Mouse (Mus musculus) neural tube, embryonic 14.5 days (tissue): Measurements from ENCODE around the gene Ninl. TPM values are rescaled to one million over a fixed set of nuclear protein-coding genes. Genes with fewer than 3 reads are reported as not detected.

Experiments used
- ATAC-seq: fragments of 200-750 bp; cut with Nextera tagmentation; 2 replicates; pipeline ENCODE4 v1.8.0; 2017; ENCODE audit warnings: low read depth, mild to moderate bottlenecking, moderate TSS enrichment, moderate library complexity
- H3K27ac ChIP-seq: fragments of 300-500 bp; sonication (generic); 2 replicates; pipeline ENCODE4 v1.5.1; 2014; ENCODE audit warnings: low read depth, mild to moderate bottlenecking, control low read depth, low read length, moderate library complexity, mixed read lengths
- H3K27me3 ChIP-seq: fragments of 300-500 bp; sonication (generic); 2 replicates; pipeline ENCODE4 v1.6.1; 2014; ENCODE audit warnings: low read length; ENCODE audit not compliant: control insufficient read depth, insufficient read depth
- H3K36me3 ChIP-seq: fragments of 300-500 bp; sonication (generic); 2 replicates; pipeline ENCODE4 v1.6.1; 2014; ENCODE audit warnings: low read length, mixed read lengths; ENCODE audit not compliant: control insufficient read depth, insufficient read depth
- H3K4me1 ChIP-seq: fragments of 300-500 bp; sonication (generic); 2 replicates; pipeline ENCODE4 v1.6.1; 2014; ENCODE audit warnings: low read length; ENCODE audit not compliant: control insufficient read depth, insufficient read depth
- H3K4me2 ChIP-seq: fragments of 300-500 bp; sonication (generic); 2 replicates; pipeline ENCODE4 v1.6.1; 2014; ENCODE audit warnings: mild to moderate bottlenecking, low read depth, low read length, control low read depth
- H3K4me3 ChIP-seq: fragments of 300-500 bp; sonication (generic); 2 replicates; pipeline ENCODE4 v1.5.1; 2014; ENCODE audit warnings: low read depth, low read length, control low read depth, mixed read lengths
- H3K9ac ChIP-seq: fragments of 300-500 bp; sonication (generic); replicated peaks from 2 replicates; pipeline ENCODE4 v1.6.1; 2014; ENCODE audit warnings: low read depth, mild to moderate bottlenecking, control low read depth, low read length, mixed read lengths
- H3K9me3 ChIP-seq: fragments of 300-500 bp; sonication (generic); 2 replicates; pipeline ENCODE4 v1.6.1; 2016; ENCODE audit warnings: low read length; ENCODE audit not compliant: control insufficient read depth
- WGBS: fragments of 180-500 bp; shearing (Covaris S2); extraction: QIAGEN DNeasy Blood & Tissue Kit; methylation state at CpG from one replicate; pipeline ENCODE4 v1.1.7; 2014; 5-methylcytosine and 5-hydroxymethylcytosine counted together
- polyA plus RNA-seq: library from polyadenylated mRNA; unstranded; fragments of >200 nt; fragmentation: Nextera tagmentation; extraction: Ambion mirVana; gene quantifications from 2 replicates; pipeline ENCODE4 v1.2.1, GENCODE M21; 2014

Ninl gene
- polyA plus RNA-seq, 1 experiment from 2014 or later: 4.7 TPM

- Histone ChIP-seq H3K36me3 (peaks cover 14% of the 10 kb centered on the region), H3K4me3 (no peak overlapping the region), H3K9me3 (no peaks in the 10 kb centered on the region), H3K4me1 (no peaks in the 10 kb centered on the region), H3K27me3 (no peaks in the 10 kb centered on the region), H3K4me2 (no peak overlapping the region), H3K9ac (no peak overlapping the region), H3K27ac (no peak overlapping the region)
- ATAC-seq: no peak
- WGBS: 98% methylated on average over 2 of the region's 2 CpGs
Measured at GRCm38 (mm10) chr2:150969231-150969630, 70.0 kb downstream of the Ninl start.

GRCm38 (mm10) chr2:150967491-150967890 is 71.7 kb downstream of the Ninl start:
- no peak for ATAC-seq
- Histone ChIP-seq H3K27me3 (no peaks in the 10 kb centered on the region), H3K36me3 (peaks cover 9% of the 10 kb centered on the region; the same call in 1 of the 2 replicates), H3K4me1 (no peaks in the 10 kb centered on the region), H3K9me3 (no peaks in the 10 kb centered on the region), H3K4me2 (no peak overlapping the region), H3K27ac (no peak overlapping the region), H3K4me3 (no peak overlapping the region), H3K9ac (no peak overlapping the region)
- WGBS: 100% methylated on average over 2 of the region's 2 CpGs

- Histone ChIP-seq H3K4me1 (no peaks in the 10 kb centered on the region), H3K4me2 (no peak overlapping the region), H3K27ac (no peak overlapping the region), H3K36me3 (peaks cover 6% of the 10 kb centered on the region; the same call in 1 of the 2 replicates), H3K9me3 (no peaks in the 10 kb centered on the region), H3K4me3 (no peak overlapping the region), H3K9ac (no peak overlapping the region), H3K27me3 (no peaks in the 10 kb centered on the region)
- no peak for ATAC-seq
- WGBS: 95% methylated on average over 10 of the region's 10 CpGs
Measured at GRCm38 (mm10) chr2:150965951-150966350, 73.2 kb downstream of the Ninl start.

GRCm38 (mm10) chr2:150964641-150965040 is 74.5 kb downstream of the Ninl start:
- no peaks in the 10 kb centered on the region for H3K27me3 ChIP-seq
- no peak overlapping the region for H3K4me3 ChIP-seq
- H3K4me2 ChIP-seq: no peak overlapping the region
- H3K4me1 ChIP-seq: no peaks in the 10 kb centered on the region
- H3K27ac ChIP-seq: no peak overlapping the region
- H3K9me3 ChIP-seq: no peaks in the 10 kb centered on the region
- no peak overlapping the region for H3K9ac ChIP-seq
- ATAC-seq: no peak
- H3K36me3 ChIP-seq: peaks cover 6% of the 10 kb centered on the region; the same call in 1 of the 2 replicates
- WGBS: 95% methylated on average over 3 of the region's 3 CpGs

GRCm38 (mm10) chr2:150963246-150963645 is 75.9 kb downstream of the Ninl start:
- no peaks in the 10 kb centered on the region for H3K36me3 ChIP-seq
- H3K9ac ChIP-seq: no peak overlapping the region
- no peaks in the 10 kb centered on the region for H3K27me3 ChIP-seq
- H3K4me2 ChIP-seq: no peak overlapping the region
- H3K4me1 ChIP-seq: no peaks in the 10 kb centered on the region
- H3K27ac ChIP-seq: no peak overlapping the region
- H3K9me3 ChIP-seq: no peaks in the 10 kb centered on the region
- WGBS: 92% methylated on average over 3 of the region's 3 CpGs
- no peak for ATAC-seq
- H3K4me3 ChIP-seq: no peak overlapping the region

- H3K9ac ChIP-seq: no peak overlapping the region
- WGBS: 94% methylated on average over 10 of the region's 10 CpGs
- H3K4me3 ChIP-seq: no peak overlapping the region
- H3K27me3 ChIP-seq: no peaks in the 10 kb centered on the region
- H3K36me3 ChIP-seq: 0 out of 2 replicates have a peak, but pooled peaks cover 3% of the 10 kb centered on the region
- H3K27ac ChIP-seq: no peak overlapping the region
- H3K9me3 ChIP-seq: no peaks in the 10 kb centered on the region
- no peak for ATAC-seq
- no peaks in the 10 kb centered on the region for H3K4me1 ChIP-seq
- no peak overlapping the region for H3K4me2 ChIP-seq
Measured at GRCm38 (mm10) chr2:150959521-150959920, 79.7 kb downstream of the Ninl start.

GRCm38 (mm10) chr2:150955859-150956258 is 83.3 kb downstream of the Ninl start:
- Histone ChIP-seq H3K36me3 (0 out of 2 replicates have a peak, but pooled peaks cover 5% of the 10 kb centered on the region), H3K9me3 (no peaks in the 10 kb centered on the region), H3K9ac (no peak overlapping the region), H3K4me1 (no peaks in the 10 kb centered on the region), H3K4me2 (no peak overlapping the region), H3K4me3 (no peak overlapping the region), H3K27ac (no peak overlapping the region), H3K27me3 (no peaks in the 10 kb centered on the region)
- ATAC-seq: no peak
- 73% methylated on average over 1 of the region's 1 CpGs for WGBS

GRCm38 (mm10) chr2:150951201-150951600 is 88.0 kb downstream of the Ninl start:
- no peak overlapping the region for H3K27ac ChIP-seq
- H3K9ac ChIP-seq: no peak overlapping the region
- H3K27me3 ChIP-seq: no peaks in the 10 kb centered on the region
- no peaks in the 10 kb centered on the region for H3K4me1 ChIP-seq
- H3K36me3 ChIP-seq: 0 out of 2 replicates have a peak, but pooled peaks cover 14% of the 10 kb centered on the region
- 100% methylated on average over 2 of the region's 2 CpGs for WGBS
- H3K9me3 ChIP-seq: no peaks in the 10 kb centered on the region
- no peak; the same call in 1 of the 2 replicates for ATAC-seq
- no peak overlapping the region for H3K4me3 ChIP-seq
- H3K4me2 ChIP-seq: no peak overlapping the region

GRCm38 (mm10) chr2:150950056-150950455 is 89.1 kb downstream of the Ninl start:
- over 99% methylated on average over 6 of the region's 6 CpGs for WGBS
- Histone ChIP-seq H3K4me3 (no peak overlapping the region), H3K27me3 (no peaks in the 10 kb centered on the region), H3K36me3 (0 out of 2 replicates have a peak, but pooled peaks cover 11% of the 10 kb centered on the region), H3K27ac (no peak overlapping the region), H3K4me2 (no peak overlapping the region), H3K9me3 (no peaks in the 10 kb centered on the region), H3K4me1 (no peaks in the 10 kb centered on the region), H3K9ac (no peak overlapping the region)
- ATAC-seq: no peak
